Mouse (Mus musculus) CH12.LX (cell line): ENCODE measurements around the gene Cers5.

Source experiments
- CTCF ChIP-seq, 2 experiments: IDR thresholded peaks in 1 of 2; conservative IDR thresholded peaks in 1 of 2; 2 replicates each; pipeline ENCODE4 v1.5.1; 2011 to 2012; ENCODE audit warnings: low read depth in 2 of 2, low read length in 2 of 2, improper control_type of control experiment in 1 of 2, inconsistent platforms in 1 of 2, mild to moderate bottlenecking in 1 of 2, moderate library complexity in 1 of 2
- JUN ChIP-seq: IDR thresholded peaks from 2 replicates; pipeline ENCODE4 v1.6.1; 2011; ENCODE audit warnings: low read depth, mild to moderate bottlenecking, low read length, improper control_type of control experiment, moderate library complexity; ENCODE audit not compliant: insufficient read depth
- MAFK ChIP-seq: IDR thresholded peaks from 2 replicates; pipeline ENCODE4 v1.6.1; 2011; ENCODE audit warnings: low read length, improper control_type of control experiment; ENCODE audit not compliant: insufficient replicate concordance
- NRF1 ChIP-seq: IDR thresholded peaks from 2 replicates; pipeline ENCODE4 v1.6.1; 2014; ENCODE audit warnings: low read depth, mild to moderate bottlenecking, inconsistent platforms, low read length, improper control_type of control experiment, moderate library complexity
- POLR2A ChIP-seq: IDR thresholded peaks from 2 replicates; pipeline ENCODE4 v1.6.1; 2011; ENCODE audit warnings: low read depth, mild to moderate bottlenecking, improper control_type of control experiment, low read length
- RAD21 ChIP-seq: IDR thresholded peaks from 2 replicates; pipeline ENCODE4 v1.6.1; 2011; ENCODE audit warnings: low read depth, mild to moderate bottlenecking, low read length, improper control_type of control experiment, moderate library complexity
- SMC3 ChIP-seq: IDR thresholded peaks from 2 replicates; pipeline ENCODE4 v1.6.1; 2011; ENCODE audit warnings: low read depth, low read length, improper control_type of control experiment
- TBP ChIP-seq: conservative IDR thresholded peaks from 2 replicates; pipeline ENCODE4 v1.6.1; 2011; ENCODE audit warnings: low read depth, low read length, improper control_type of control experiment
- UBTF ChIP-seq: IDR thresholded peaks from 2 replicates; pipeline ENCODE4 v1.6.1; 2012; ENCODE audit warnings: low read depth, mild to moderate bottlenecking, inconsistent platforms, low read length, improper control_type of control experiment, moderate library complexity
- ZMIZ1 ChIP-seq: IDR thresholded peaks from 2 replicates; pipeline ENCODE4 v1.6.1; 2012; ENCODE audit warnings: low read depth, mild to moderate bottlenecking, inconsistent platforms, low read length, improper control_type of control experiment

- no peak for TF ChIP-seq JUN
- TF ChIP-seq POLR2A, result no peak
- TF ChIP-seq NRF1, result no peak
- no peak for TF ChIP-seq UBTF
- no peak for TF ChIP-seq CTCF (conservative IDR thresholded peaks at IDR 0.05 in 1 of 2, IDR thresholded peaks at IDR 0.05 in 1 of 2; ENCODE audit: low read depth in 2 of 2, low read length in 2 of 2)
- TF ChIP-seq TBP, result no peak
- TF ChIP-seq SMC3, result no peak
- TF ChIP-seq RAD21, result no peak
- no peak for TF ChIP-seq MAFK
- TF ChIP-seq ZMIZ1, result no peak
Measured at GRCm38 (mm10) chr15:99735631-99736030, 37.1 kb downstream of the Cers5 start.
